Mouse (Mus musculus) retina, embryonic 14.5 days (tissue): ENCODE measurements around the gene Fam89b.

Experiments used
- DNase-seq: peaks from one replicate; pipeline ENCODE4 v3.0.0-alpha.2; 2015; ENCODE audit warnings: low spot score

The Fam89b gene

DNA sequence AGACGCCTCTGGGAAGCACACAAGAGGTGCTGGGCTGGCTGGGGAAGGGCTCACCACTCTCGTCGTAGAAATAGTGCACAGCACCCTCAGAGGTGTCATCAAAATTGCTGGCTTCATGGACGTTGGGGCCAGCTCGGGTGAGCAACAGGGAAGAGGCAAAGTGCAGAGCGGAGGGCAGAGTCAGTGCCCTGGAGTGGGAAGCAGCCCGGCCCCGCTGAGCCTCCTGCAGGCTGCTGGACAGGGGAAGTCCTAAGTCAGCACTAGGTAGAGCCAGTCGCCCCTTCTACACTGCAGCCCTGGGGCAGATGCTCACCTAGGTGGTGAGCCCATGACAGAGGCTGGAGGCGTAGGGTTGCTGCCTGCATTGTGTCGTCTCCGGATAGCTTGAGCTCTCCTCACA lies 45.2 kb downstream of the Fam89b start:
- no peak for DNase-seq

GRCm38 (mm10) chr19:5680432-5680831 lies 49.0 kb downstream of the Fam89b start:
- no peak for DNase-seq
